In the genomic region with DNA sequence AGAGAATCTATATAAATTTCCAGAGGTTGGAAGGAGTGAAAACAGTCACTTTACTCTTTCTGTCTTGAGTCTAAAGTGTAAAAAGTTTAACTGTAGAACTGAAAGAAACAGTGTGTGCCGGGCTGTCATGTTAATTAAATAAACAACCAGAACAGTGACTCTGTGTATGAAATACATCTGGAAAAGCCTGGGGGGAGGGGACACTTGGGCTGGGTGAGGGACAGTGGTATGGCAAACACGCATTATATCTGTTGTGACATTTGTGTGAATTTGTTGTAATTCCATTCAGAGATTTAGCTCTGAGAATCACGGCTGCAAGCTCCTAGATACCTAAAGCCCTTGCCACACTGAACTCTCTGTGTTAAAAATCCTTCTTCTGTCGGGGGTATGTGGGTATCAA, we compare ENCODE assay signal across 16 mouse cellular contexts. TPM values are rescaled to one million over a fixed set of nuclear protein-coding genes. Genes with fewer than 3 reads are reported as not detected.
DNase-seq lines count a peak whose midpoint lies in the region; ATAC-seq and TF ChIP-seq lines count a peak whose summit lies in the region.
"Had no signal": no experiment of that assay in that cellular context is flagged by ENCODE, and none has a peak within 500 bp of the region (broad histone marks: within the 10 kb centered on the region; RNA-seq: fewer than 3 reads in every experiment).

No protein-coding gene starts in this region.

- peak overlapping the region; percentile 12; the same call in 1 of the 2 replicates for H3K4me2 ChIP-seq in kidney, postnatal 0 days (ENCODE audit: low read length)
- peak overlapping the region; percentile 25 for H3K4me2 ChIP-seq in stomach, embryonic 16.5 days (ENCODE audit: low read depth, low read length)

- WGBS in heart, adult 2 months: 52% methylated on average over 4 of the region's 4 CpGs
- WGBS in kidney, postnatal 0 days: 65% methylated on average over 4 of the region's 4 CpGs
- WGBS in stomach, embryonic 16.5 days: 33% methylated on average over 4 of the region's 4 CpGs

- peaks cover 4% of the 10 kb centered on the region for H3K4me1 ChIP-seq in heart, adult 2 months (ENCODE audit: control insufficient read depth, insufficient read depth, low read length)
- no peaks in the 10 kb centered on the region for H3K4me1 ChIP-seq in kidney, postnatal 0 days (replicated peaks; ENCODE audit: insufficient read depth, low read length)
- 0 out of 2 replicates have a peak, but pooled peaks cover 3% of the 10 kb centered on the region for H3K4me1 ChIP-seq in stomach, embryonic 16.5 days (ENCODE audit: control insufficient read depth, insufficient read depth, low read length)

- H3K79me2 ChIP-seq in heart, adult 2 months (replicated peaks; ENCODE audit: control insufficient read depth, insufficient read depth, low read length): peaks cover 4% of the 10 kb centered on the region

- no peak for TF ChIP-seq CTCF in heart, adult 2 months (IDR thresholded peaks at IDR 0.05)
- TF ChIP-seq CTCF in kidney, postnatal 0 days (IDR thresholded peaks at IDR 0.05; ENCODE audit: low read depth): no peak

- no peak for TF ChIP-seq POLR2A in heart, adult 2 months (IDR thresholded peaks at IDR 0.05; ENCODE audit: insufficient read depth, low read depth, low read length)

- peaks cover 3% of the 10 kb centered on the region; the same call in 1 of the 2 replicates for H3K36me3 ChIP-seq in heart, adult 2 months (ENCODE audit: control insufficient read depth, insufficient read depth, low read length)
- no peaks in the 10 kb centered on the region for H3K36me3 ChIP-seq in kidney, postnatal 0 days (ENCODE audit: insufficient read depth, low read length)
- no peaks in the 10 kb centered on the region for H3K36me3 ChIP-seq in stomach, embryonic 16.5 days (ENCODE audit: control insufficient read depth, insufficient read depth, low read length)
- H3K36me3 ChIP-seq: forebrain, embryonic 10.5 days had no signal

- no peak for DNase-seq in heart, adult 2 months
- no peak for DNase-seq in heart, postnatal 25 days (ENCODE audit: low spot score)
- DNase-seq in kidney, postnatal 0 days (ENCODE audit: low spot score): no peak
- no peak for DNase-seq in kidney, postnatal 25 days
- DNase-seq in retina, postnatal 1 day: peak; percentile 16
- no peak for DNase-seq in retina, embryonic 14.5 days (ENCODE audit: low spot score)
- no peak for DNase-seq in ovary, postnatal 36 days (ENCODE audit: low spot score)
- DNase-seq: adrenal gland, adult 2 months; cerebellum, adult 9-10 months; embryo, embryonic 11 days; right cerebral cortex, adult 18-20 months; thymus, adult 18-20 months had no signal

- H3K9ac ChIP-seq in heart, adult 2 months (ENCODE audit: low read depth, low read length): no peak overlapping the region
- no peak overlapping the region for H3K9ac ChIP-seq in kidney, postnatal 0 days (ENCODE audit: low read depth, low read length)
- H3K9ac ChIP-seq in stomach, embryonic 16.5 days (ENCODE audit: low read length): no peak overlapping the region

- no peak overlapping the region for H3K4me3 ChIP-seq in heart, adult 2 months
- no peak overlapping the region for H3K4me3 ChIP-seq in kidney, postnatal 0 days (replicated peaks; ENCODE audit: low read depth, low read length)
- H3K4me3 ChIP-seq in stomach, embryonic 16.5 days (replicated peaks; ENCODE audit: low read length): no peak overlapping the region
- H3K4me3 ChIP-seq: forebrain, embryonic 10.5 days had no signal

- no peaks in the 10 kb centered on the region for H3K27me3 ChIP-seq in heart, adult 2 months (ENCODE audit: control insufficient read depth, insufficient read depth, low read length)
- H3K27me3 ChIP-seq in kidney, postnatal 0 days (ENCODE audit: insufficient read depth, low read length): no peaks in the 10 kb centered on the region
- H3K27me3 ChIP-seq in stomach, embryonic 16.5 days (ENCODE audit: control insufficient read depth, insufficient read depth, low read length): peaks cover 5% of the 10 kb centered on the region

- intact Hi-C loops in heart, adult 2 months (cut with DNase I): loop anchor here (5.0 kb wide), 1 partner anchor 192 kb away; no protein-coding TSS in a partner anchor
- intact Hi-C loops in heart, postnatal 25 days (cut with DNase I): no loop called here

- peak overlapping the region; percentile 9; the same call in 1 of the 2 replicates for H3K27ac ChIP-seq in heart, adult 2 months
- H3K27ac ChIP-seq in kidney, postnatal 0 days: no peak overlapping the region
- no peak overlapping the region for H3K27ac ChIP-seq in stomach, embryonic 16.5 days (ENCODE audit: low read length)
- H3K27ac ChIP-seq: forebrain, embryonic 10.5 days; hindbrain, postnatal 0 days had no signal

- no peak for TF ChIP-seq EP300 in heart, adult 2 months (IDR thresholded peaks at IDR 0.05; ENCODE audit: insufficient read depth, low read depth, low read length)

- no peak for ATAC-seq in kidney, postnatal 0 days (replicated peaks; ENCODE audit: low FRiP score, low read depth)
- ATAC-seq in stomach, embryonic 16.5 days (ENCODE audit: insufficient read depth, low FRiP score): no peak
- ATAC-seq: hindbrain, postnatal 0 days had no signal

- no peaks in the 10 kb centered on the region for H3K9me3 ChIP-seq in kidney, postnatal 0 days (replicated peaks; ENCODE audit: low read length)
- no peaks in the 10 kb centered on the region for H3K9me3 ChIP-seq in stomach, embryonic 16.5 days (replicated peaks; ENCODE audit: control insufficient read depth, low read length)
- H3K9me3 ChIP-seq: forebrain, embryonic 10.5 days; megakaryocyte, embryonic 14.5 days had no signal

RNA-seq across cellular contexts. Expression of gene Pde3a, which starts 5.9 kb away (rescaled TPM):
- 10 to 100 TPM; 64.6 to 72.3 TPM for total RNA-seq in heart, adult 2 months (2021)
- polyA plus RNA-seq in heart, adult 2 months (2012; rRNA removed): 18.0 and 23.9 TPM in 2 replicates
- total RNA-seq in heart, postnatal 25 days (2021): 10 to 100 TPM; 54.3 to 54.9 TPM
- 9.9 and 10.3 TPM in 2 replicates for polyA plus RNA-seq in kidney, postnatal 0 days (2015; fragmentation: Nextera tagmentation; extraction: Ambion mirVana)
- 7.8 and 9.6 TPM in 2 replicates for polyA plus RNA-seq in stomach, embryonic 16.5 days (2015; fragmentation: Nextera tagmentation; extraction: Ambion mirVana)
